Mouse (Mus musculus): ENCODE data around the gene Dlg2. TPM values are rescaled to one million over a fixed set of nuclear protein-coding genes. Genes with fewer than 3 reads are reported as not detected.

Dlg2 gene
- polyA plus RNA-seq, 1 experiment: 6.0 TPM

DNA sequence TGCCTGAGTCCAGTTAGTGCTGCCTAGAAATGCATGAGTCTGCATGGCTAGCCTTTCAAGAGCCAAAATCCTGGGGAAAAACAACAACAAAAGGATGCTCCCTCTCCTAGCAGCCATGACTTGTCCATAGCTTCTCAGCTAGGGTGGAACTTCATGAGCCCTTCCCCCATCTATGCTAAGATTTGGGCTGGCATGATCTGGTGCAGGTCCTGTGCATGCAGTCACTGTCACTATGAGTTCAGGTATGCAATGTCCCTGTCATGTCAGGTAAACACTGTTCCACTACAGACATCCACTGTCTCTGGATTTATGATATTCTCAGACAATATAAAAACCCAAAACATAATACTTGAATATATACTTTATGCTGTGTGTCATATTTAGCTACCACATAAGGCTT lies 1563.7 kb downstream of the Dlg2 start:
- TF ChIP-seq POLR2A (IDR thresholded peaks at IDR 0.05; ENCODE audit: control insufficient read depth, extremely low read depth, insufficient read depth, low read length, poor library complexity) (no peak), CTCF (IDR thresholded peaks at IDR 0.05; ENCODE audit: borderline replicate concordance, control insufficient read depth, extremely low read depth, insufficient read depth, low read length, poor library complexity) (no peak)
- Histone ChIP-seq H3K4me3 (ENCODE audit: control insufficient read depth, insufficient read depth, low read length) (no peak overlapping the region), H3K27ac (ENCODE audit: control insufficient read depth, insufficient read depth, low read length) (no peak overlapping the region), H3K36me3 (ENCODE audit: control insufficient read depth, insufficient read depth, low read length) (no peaks in the 10 kb centered on the region), H3K27me3 (ENCODE audit: control insufficient read depth, insufficient read depth, low read length) (no peaks in the 10 kb centered on the region), H3K4me1 (replicated peaks; ENCODE audit: control insufficient read depth, insufficient read depth, low read length) (no peaks in the 10 kb centered on the region)
- DNase-seq: no peak

DNA sequence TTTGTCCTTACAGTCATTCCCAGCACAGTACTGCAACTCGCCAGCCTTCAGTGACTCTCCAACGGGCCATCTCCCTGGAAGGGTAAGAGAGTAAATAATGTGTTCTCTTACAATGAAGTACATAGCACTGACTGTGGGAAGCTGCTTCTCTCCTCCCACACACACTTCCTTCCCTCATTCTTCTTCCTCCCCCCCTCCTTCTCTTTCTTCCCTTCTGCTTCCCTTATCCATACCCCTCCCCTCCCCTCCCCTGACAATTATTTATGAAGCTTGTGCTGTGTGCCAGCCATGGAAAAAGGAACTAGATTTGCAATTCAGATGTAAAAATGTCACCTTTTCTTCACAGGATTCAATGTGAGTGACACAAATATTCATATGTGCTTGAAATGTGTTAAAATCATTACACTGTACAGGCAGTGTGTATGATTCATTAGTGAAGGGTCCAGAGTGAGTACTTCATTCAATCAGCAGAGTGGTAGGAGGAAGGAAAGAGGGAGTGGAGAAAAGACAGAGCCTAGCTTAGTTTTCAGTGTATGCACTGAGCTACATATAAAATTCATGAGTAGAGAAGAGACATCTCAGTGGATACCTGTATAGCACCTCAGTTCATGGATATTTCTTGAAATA lies 1564.4 kb downstream of the Dlg2 start:
- H3K4me3 ChIP-seq (ENCODE audit: control insufficient read depth, insufficient read depth, low read length): no peak overlapping the region
- no peaks in the 10 kb centered on the region for H3K4me1 ChIP-seq (replicated peaks; ENCODE audit: control insufficient read depth, insufficient read depth, low read length)
- H3K27me3 ChIP-seq (ENCODE audit: control insufficient read depth, insufficient read depth, low read length): no peaks in the 10 kb centered on the region
- TF ChIP-seq CTCF (IDR thresholded peaks at IDR 0.05; ENCODE audit: borderline replicate concordance, control insufficient read depth, extremely low read depth, insufficient read depth, low read length, poor library complexity) (no peak), POLR2A (IDR thresholded peaks at IDR 0.05; ENCODE audit: control insufficient read depth, extremely low read depth, insufficient read depth, low read length, poor library complexity) (no peak)
- H3K27ac ChIP-seq (ENCODE audit: control insufficient read depth, insufficient read depth, low read length): no peak overlapping the region
- WGBS: 39% methylated on average over 2 of the region's 2 CpGs
- no peaks in the 10 kb centered on the region for H3K36me3 ChIP-seq (ENCODE audit: control insufficient read depth, insufficient read depth, low read length)
- no peak for DNase-seq

DNA sequence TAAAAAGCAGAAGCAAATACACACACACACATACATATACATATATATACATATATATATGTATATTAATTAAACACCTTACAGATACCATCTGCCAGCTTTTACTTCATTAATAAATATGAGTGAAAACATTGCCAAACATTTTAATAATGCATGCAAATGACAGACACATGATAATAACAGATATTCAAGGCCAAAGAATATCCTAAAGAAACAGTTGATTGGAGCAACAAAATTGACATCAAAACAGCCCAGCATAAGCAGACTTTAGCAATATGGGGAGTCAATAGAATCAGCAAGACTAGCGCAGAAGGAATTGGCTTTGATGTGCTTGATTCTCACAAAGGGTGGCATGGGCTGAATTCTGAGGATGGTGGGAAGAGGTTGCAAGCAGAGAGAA lies 1568.5 kb downstream of the Dlg2 start:
- TF ChIP-seq CTCF (IDR thresholded peaks at IDR 0.05; ENCODE audit: borderline replicate concordance, control insufficient read depth, extremely low read depth, insufficient read depth, low read length, poor library complexity): no peak
- no peak for TF ChIP-seq POLR2A (IDR thresholded peaks at IDR 0.05; ENCODE audit: control insufficient read depth, extremely low read depth, insufficient read depth, low read length, poor library complexity)
- DNase-seq: no peak
- Histone ChIP-seq H3K27me3 (ENCODE audit: control insufficient read depth, insufficient read depth, low read length) (no peaks in the 10 kb centered on the region), H3K4me3 (ENCODE audit: control insufficient read depth, insufficient read depth, low read length) (no peak overlapping the region), H3K36me3 (ENCODE audit: control insufficient read depth, insufficient read depth, low read length) (no peaks in the 10 kb centered on the region), H3K27ac (ENCODE audit: control insufficient read depth, insufficient read depth, low read length) (no peak overlapping the region), H3K4me1 (replicated peaks; ENCODE audit: control insufficient read depth, insufficient read depth, low read length) (no peaks in the 10 kb centered on the region)
- WGBS: 98% methylated on average over 1 of the region's 1 CpGs

DNA sequence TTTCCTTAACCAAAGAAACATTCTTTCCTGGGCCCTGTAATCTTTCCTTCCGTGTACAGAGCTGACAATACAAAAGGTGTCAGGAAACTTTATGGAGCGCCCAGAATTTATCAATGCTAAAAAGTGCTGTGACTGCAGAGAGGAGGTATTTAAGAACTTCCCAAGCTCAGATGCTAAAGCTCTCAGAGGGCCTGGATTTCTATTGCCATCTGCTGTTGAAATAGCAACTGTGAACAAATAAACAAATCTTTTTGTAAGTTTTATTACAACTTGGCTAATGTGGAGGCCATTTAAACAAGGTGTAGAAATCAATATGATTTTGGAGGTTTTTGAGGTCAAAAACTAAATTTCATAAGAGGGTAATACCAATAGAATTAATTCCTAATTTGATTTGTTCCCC lies 1570.8 kb downstream of the Dlg2 start:
- TF ChIP-seq CTCF (IDR thresholded peaks at IDR 0.05; ENCODE audit: borderline replicate concordance, control insufficient read depth, extremely low read depth, insufficient read depth, low read length, poor library complexity) (no peak), POLR2A (IDR thresholded peaks at IDR 0.05; ENCODE audit: control insufficient read depth, extremely low read depth, insufficient read depth, low read length, poor library complexity) (no peak)
- no peak overlapping the region for H3K27ac ChIP-seq (ENCODE audit: control insufficient read depth, insufficient read depth, low read length)
- H3K4me3 ChIP-seq (ENCODE audit: control insufficient read depth, insufficient read depth, low read length): no peak overlapping the region
- WGBS: 70% methylated on average over 2 of the region's 2 CpGs
- no peak for DNase-seq
- H3K27me3 ChIP-seq (ENCODE audit: control insufficient read depth, insufficient read depth, low read length): no peaks in the 10 kb centered on the region
- no peaks in the 10 kb centered on the region for H3K4me1 ChIP-seq (replicated peaks; ENCODE audit: control insufficient read depth, insufficient read depth, low read length)
- H3K36me3 ChIP-seq (ENCODE audit: control insufficient read depth, insufficient read depth, low read length): no peaks in the 10 kb centered on the region

DNA sequence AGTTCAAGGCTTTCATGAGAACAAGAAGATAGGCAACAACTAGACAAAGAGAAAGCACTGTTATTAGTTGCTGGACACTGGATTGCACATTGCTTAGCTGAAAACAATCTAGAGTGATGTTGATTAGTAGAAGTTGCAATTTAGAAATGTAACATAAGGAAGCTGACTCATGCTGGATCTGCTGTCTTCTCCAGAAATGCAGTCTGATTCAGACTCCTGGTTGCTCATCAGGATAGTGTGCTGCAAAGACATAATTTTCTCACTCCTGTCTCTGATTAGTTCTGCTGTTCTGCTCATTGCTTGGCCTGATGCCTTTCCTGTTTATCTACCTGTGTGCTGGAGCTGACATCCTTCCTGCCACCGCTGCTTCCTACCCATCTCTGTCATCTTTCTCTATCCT lies 1572.4 kb downstream of the Dlg2 start:
- TF ChIP-seq POLR2A (IDR thresholded peaks at IDR 0.05; ENCODE audit: control insufficient read depth, extremely low read depth, insufficient read depth, low read length, poor library complexity) (no peak), CTCF (IDR thresholded peaks at IDR 0.05; ENCODE audit: borderline replicate concordance, control insufficient read depth, extremely low read depth, insufficient read depth, low read length, poor library complexity) (no peak)

DNA sequence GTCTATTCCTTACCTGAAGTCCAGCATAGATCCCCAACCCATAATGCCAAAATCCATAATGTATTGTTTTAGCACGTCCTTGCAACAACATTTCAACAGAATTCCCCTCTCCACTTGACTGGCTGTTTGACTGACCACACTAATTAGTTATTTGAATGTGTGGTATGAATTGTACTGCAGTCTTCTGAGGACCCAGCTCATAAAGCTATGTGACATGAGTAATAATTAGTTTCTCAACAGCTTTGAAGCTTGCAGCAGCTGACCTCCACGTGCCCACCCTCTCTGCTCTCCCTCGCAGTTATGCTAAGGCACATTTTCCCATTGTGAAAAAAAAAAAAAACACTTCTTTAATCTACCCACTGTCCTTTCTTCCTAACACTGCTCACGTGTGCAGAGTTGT lies 1590.4 kb downstream of the Dlg2 start:
- H3K36me3 ChIP-seq (ENCODE audit: control insufficient read depth, insufficient read depth, low read length): no peaks in the 10 kb centered on the region
- WGBS: 85% methylated on average over 4 of the region's 4 CpGs
- H3K4me1 ChIP-seq (replicated peaks; ENCODE audit: control insufficient read depth, insufficient read depth, low read length): no peaks in the 10 kb centered on the region
- no peak overlapping the region for H3K4me3 ChIP-seq (ENCODE audit: control insufficient read depth, insufficient read depth, low read length)
- DNase-seq: no peak
- no peak overlapping the region for H3K27ac ChIP-seq (ENCODE audit: control insufficient read depth, insufficient read depth, low read length)
- no peaks in the 10 kb centered on the region for H3K27me3 ChIP-seq (ENCODE audit: control insufficient read depth, insufficient read depth, low read length)
- TF ChIP-seq POLR2A (IDR thresholded peaks at IDR 0.05; ENCODE audit: control insufficient read depth, extremely low read depth, insufficient read depth, low read length, poor library complexity): no peak
- no peak for TF ChIP-seq CTCF (IDR thresholded peaks at IDR 0.05; ENCODE audit: borderline replicate concordance, control insufficient read depth, extremely low read depth, insufficient read depth, low read length, poor library complexity)

More for the DNA sequence above, 1572.4 kb downstream of the Dlg2 start:
- DNase-seq: no peak
- Histone ChIP-seq H3K27me3 (ENCODE audit: control insufficient read depth, insufficient read depth, low read length) (no peaks in the 10 kb centered on the region), H3K4me3 (ENCODE audit: control insufficient read depth, insufficient read depth, low read length) (no peak overlapping the region), H3K27ac (ENCODE audit: control insufficient read depth, insufficient read depth, low read length) (no peak overlapping the region), H3K36me3 (ENCODE audit: control insufficient read depth, insufficient read depth, low read length) (no peaks in the 10 kb centered on the region), H3K4me1 (replicated peaks; ENCODE audit: control insufficient read depth, insufficient read depth, low read length) (no peaks in the 10 kb centered on the region)
- WGBS: 94% methylated on average over 1 of the region's 1 CpGs

DNA sequence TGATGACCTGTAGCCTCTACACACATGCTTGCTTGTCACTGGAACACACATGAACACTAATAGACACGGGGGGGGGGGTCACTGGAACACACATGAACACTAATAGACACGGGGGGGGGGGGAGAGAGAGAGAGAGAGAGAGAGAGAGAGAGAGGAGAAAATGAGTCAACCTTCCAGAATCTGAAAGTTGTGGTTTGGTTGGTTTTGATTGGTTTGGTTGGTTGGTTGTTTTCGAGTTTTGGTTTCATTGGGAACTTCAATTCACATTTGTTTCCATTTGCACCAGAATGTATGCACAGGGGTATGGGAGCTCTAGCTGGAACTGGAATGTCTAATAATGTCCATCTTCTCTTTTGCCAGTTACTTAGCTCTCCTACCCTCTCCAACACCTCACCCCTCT lies 1611.0 kb downstream of the Dlg2 start:
- TF ChIP-seq POLR2A (IDR thresholded peaks at IDR 0.05; ENCODE audit: control insufficient read depth, extremely low read depth, insufficient read depth, low read length, poor library complexity): no peak
- no peak for TF ChIP-seq CTCF (IDR thresholded peaks at IDR 0.05; ENCODE audit: borderline replicate concordance, control insufficient read depth, extremely low read depth, insufficient read depth, low read length, poor library complexity)
- no peaks in the 10 kb centered on the region for H3K36me3 ChIP-seq (ENCODE audit: control insufficient read depth, insufficient read depth, low read length)
- H3K4me3 ChIP-seq (ENCODE audit: control insufficient read depth, insufficient read depth, low read length): no peak overlapping the region
- no peak overlapping the region for H3K27ac ChIP-seq (ENCODE audit: control insufficient read depth, insufficient read depth, low read length)
- 68% methylated on average over 2 of the region's 3 CpGs for WGBS
- no peak for DNase-seq
- H3K27me3 ChIP-seq (ENCODE audit: control insufficient read depth, insufficient read depth, low read length): no peaks in the 10 kb centered on the region
- H3K4me1 ChIP-seq (replicated peaks; ENCODE audit: control insufficient read depth, insufficient read depth, low read length): no peaks in the 10 kb centered on the region
